Mouse (Mus musculus) olfactory bulb, adult 2 months (tissue): Measurements from ENCODE around the gene Cftr. TPM values are rescaled to one million over a fixed set of nuclear protein-coding genes. Genes with fewer than 3 reads are reported as not detected.

ENCODE experiments used
- H3K27ac ChIP-seq: fragments of 200-500 bp; 2 replicates; pipeline ENCODE4 v1.5.1; 2012; ENCODE audit warnings: low read depth, low read length; ENCODE audit not compliant: insufficient read depth
- H3K4me1 ChIP-seq: fragments of 200-500 bp; 2 replicates; pipeline ENCODE4 v1.6.1; 2012; ENCODE audit warnings: low read length; ENCODE audit not compliant: control insufficient read depth, insufficient read depth
- H3K4me3 ChIP-seq: fragments of 200-500 bp; 2 replicates; pipeline ENCODE4 v1.5.1; 2012; ENCODE audit warnings: mild to moderate bottlenecking, low read depth, low read length, moderate library complexity; ENCODE audit not compliant: insufficient read depth
- CTCF ChIP-seq: fragments of 200-500 bp; IDR thresholded peaks from 2 replicates; pipeline ENCODE4 v1.5.1; 2012; ENCODE audit warnings: low read depth, mild to moderate bottlenecking, low read length, moderate library complexity; ENCODE audit not compliant: insufficient read depth
- POLR2A ChIP-seq: fragments of 200-500 bp; IDR thresholded peaks from 2 replicates; pipeline ENCODE4 v1.6.1; 2012; ENCODE audit warnings: mild to moderate bottlenecking, low read depth, low read length, moderate library complexity; ENCODE audit not compliant: insufficient read depth
- WGBS: fragments of 180-500 bp; shearing (Covaris S2); methylation state at CpG from one replicate; pipeline ENCODE4 v1.1.7; 2018; 5-methylcytosine and 5-hydroxymethylcytosine counted together
- polyA plus RNA-seq: library from polyadenylated mRNA; stranded (reverse); fragments of >200 nt; gene quantifications from 2 replicates; pipeline ENCODE4 v1.2.4, GENCODE M21; 2012; ENCODE audit warnings: low replicate concordance; ENCODE audit not compliant: missing spikeins, insufficient read depth, insufficient read length

Cftr gene
- polyA plus RNA-seq, 1 experiment: not detected

- Histone ChIP-seq H3K4me3 (no peak overlapping the region), H3K4me1 (no peaks in the 10 kb centered on the region), H3K27ac (no peak overlapping the region)
- TF ChIP-seq CTCF (no peak), POLR2A (no peak)
Measured at GRCm38 (mm10) chr6:18360955-18361354, 190.5 kb downstream of the Cftr start.

DNA sequence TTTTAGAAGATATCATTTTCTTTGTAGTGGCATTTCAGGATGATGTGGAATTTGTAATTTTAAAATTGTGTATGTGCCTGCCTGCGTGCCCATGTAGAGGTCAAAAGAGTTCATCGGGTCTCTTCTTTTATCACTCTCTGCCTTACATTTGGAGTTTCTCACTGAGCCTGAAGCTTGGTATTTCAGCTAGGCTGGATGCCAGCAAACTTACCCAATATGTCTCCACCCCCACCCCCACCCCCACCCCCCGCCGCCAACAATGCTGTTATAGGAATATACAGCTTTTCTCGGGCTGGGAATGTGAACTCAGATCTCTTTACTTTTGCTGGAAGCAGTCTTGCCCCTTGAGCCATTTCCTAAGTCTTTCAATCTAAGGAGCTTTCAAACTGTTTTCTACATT, 191.7 kb downstream of the Cftr start:
- TF ChIP-seq CTCF (no peak), POLR2A (no peak)
- H3K4me1 ChIP-seq: no peaks in the 10 kb centered on the region
- 56% methylated on average over 5 of the region's 5 CpGs for WGBS
- no peak overlapping the region for H3K4me3 ChIP-seq
- H3K27ac ChIP-seq: no peak overlapping the region

DNA sequence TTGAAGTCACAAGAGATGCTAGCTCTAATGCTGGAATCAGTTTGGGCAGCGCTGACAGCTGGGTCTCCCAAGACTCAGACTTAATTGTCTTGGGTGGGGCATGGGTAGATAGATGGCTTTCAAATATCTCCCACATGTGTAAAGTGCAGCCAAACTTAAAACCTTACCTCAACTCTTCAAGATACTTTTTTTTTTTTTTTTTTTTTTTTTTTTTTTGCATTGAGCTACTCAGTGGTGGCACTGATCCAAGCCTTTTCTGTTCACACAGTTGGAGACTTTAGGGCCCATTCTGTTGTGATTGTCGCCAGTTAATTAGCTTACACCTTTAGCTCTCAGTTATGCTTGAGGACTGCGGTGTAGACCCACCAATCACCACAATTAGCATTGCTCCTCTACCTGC, 198.6 kb downstream of the Cftr start:
- Histone ChIP-seq H3K27ac (no peak overlapping the region), H3K4me1 (no peaks in the 10 kb centered on the region), H3K4me3 (no peak overlapping the region)
- no peak for TF ChIP-seq POLR2A
- no peak for TF ChIP-seq CTCF
- 58% methylated on average over 3 of the region's 3 CpGs for WGBS

GRCm38 (mm10) chr6:18369723-18370122, 199.2 kb downstream of the Cftr start:
- Histone ChIP-seq H3K4me1 (no peaks in the 10 kb centered on the region), H3K4me3 (no peak overlapping the region), H3K27ac (no peak overlapping the region)
- TF ChIP-seq POLR2A (no peak), CTCF (no peak)
- WGBS: 90% methylated on average over 4 of the region's 4 CpGs

Other genes with a start within 250 kb of the Cftr start
- gene Wnt2, start 140.1 kb upstream of the Cftr start, polyA plus RNA-seq: not detected in 2 replicates
- not detected in 2 replicates for gene Asz1, start 61.6 kb upstream of the Cftr start, polyA plus RNA-seq